Mouse (Mus musculus) heart, postnatal 36 days (tissue): ENCODE results near the gene Whrn. TPM values are rescaled to one million over a fixed set of nuclear protein-coding genes. Genes with fewer than 3 reads are reported as not detected.

ENCODE experiments used
- DNase-seq, 2 experiments: peaks; one replicate each; pipeline ENCODE4 v3.0.0; 2021 to 2022
- intact Hi-C: fragments of 180-260 bp; cut with DNase I; formaldehyde crosslinking; loops from one replicate; pipeline ENCODE4 v1.15.1; 2025
- total RNA-seq, 2 experiments: library from RNA; stranded (reverse); gene quantifications; 2 replicates each; pipeline ENCODE4 v1.2.3; 2021

Whrn gene
- total RNA-seq, 2 experiments from 2014 or later = 26.3 to 33.2 TPM

GRCm38 (mm10) chr4:63414951-63415350, 80.8 kb downstream of the Whrn start:
- intact Hi-C loops = loop anchor here (5.0 kb wide), 3 partner anchors 142 to 1077 kb away; partner anchors contain the start of gene Tmem268
- DNase-seq = no peak

GRCm38 (mm10) chr4:63411222-63411621, 84.6 kb downstream of the Whrn start:
- no peak for DNase-seq
- intact Hi-C loops = loop anchor here (5.0 kb wide), 1 partner anchor 146 kb away; the partner anchor contains the start of gene Tmem268

GRCm38 (mm10) chr4:63410583-63410934, 85.2 kb downstream of the Whrn start:
- intact Hi-C loops = loop anchor here (5.0 kb wide), 1 partner anchor 147 kb away; the partner anchor contains the start of gene Tmem268
- peak; percentile 91 for DNase-seq

GRCm38 (mm10) chr4:63409908-63410582, 85.7 kb downstream of the Whrn start:
- DNase-seq = peak in 1 of 2 experiments; percentile 67
- intact Hi-C loops = loop anchor here (5.0 kb wide), 1 partner anchor 147 kb away; the partner anchor contains the start of gene Tmem268

- intact Hi-C loops = no loop called here
- peak; percentile 55 to 57 for DNase-seq
Observed at GRCm38 (mm10) chr4:63409317-63409907, 86.4 kb downstream of the Whrn start.

- intact Hi-C loops = loop anchor here (1.0 kb wide), 1 partner anchor 39 kb away; no protein-coding TSS in a partner anchor
- DNase-seq = peak; percentile 71 to 73
Observed at GRCm38 (mm10) chr4:63408649-63409048, 87.1 kb downstream of the Whrn start.

- intact Hi-C loops = loop anchor here (1.0 kb wide), 1 partner anchor 39 kb away; no protein-coding TSS in a partner anchor
- DNase-seq = peak in 1 of 2 experiments; percentile 15
Observed at GRCm38 (mm10) chr4:63408247-63408646, 87.5 kb downstream of the Whrn start.

- intact Hi-C loops = no loop called here
- DNase-seq = no peak
Observed at GRCm38 (mm10) chr4:63405683-63406082, 90.1 kb downstream of the Whrn start.

GRCm38 (mm10) chr4:63405051-63405450, 90.7 kb downstream of the Whrn start:
- DNase-seq = peak in 1 of 2 experiments; percentile 11
- intact Hi-C loops = no loop called here

GRCm38 (mm10) chr4:63404205-63404604, 91.6 kb downstream of the Whrn start:
- intact Hi-C loops = no loop called here
- DNase-seq = peak in 1 of 2 experiments; percentile 20

GRCm38 (mm10) chr4:63403040-63403959, 92.5 kb downstream of the Whrn start, which contains the start of gene Akna:
Gene Akna, minus strand, starts transcription at chr4:63403354.
- DNase-seq = peak; percentile 92 to 93
- intact Hi-C loops = no loop called here

GRCm38 (mm10) chr4:63402558-63402957, 93.2 kb downstream of the Whrn start:
- no peak for DNase-seq
- intact Hi-C loops = no loop called here

- intact Hi-C loops = no loop called here
- DNase-seq = no peak
Observed at GRCm38 (mm10) chr4:63402056-63402455, 93.7 kb downstream of the Whrn start.

- intact Hi-C loops = no loop called here
- peak; percentile 22 to 39 for DNase-seq
Observed at GRCm38 (mm10) chr4:63401620-63402019, 94.2 kb downstream of the Whrn start.

GRCm38 (mm10) chr4:63400541-63401306, 95.1 kb downstream of the Whrn start:
- intact Hi-C loops = no loop called here
- no peak for DNase-seq

- intact Hi-C loops = no loop called here
- peak in 1 of 2 experiments; percentile 24 for DNase-seq
Observed at GRCm38 (mm10) chr4:63399691-63400270, 96.0 kb downstream of the Whrn start.

GRCm38 (mm10) chr4:63398854-63399609, 96.8 kb downstream of the Whrn start:
- peak; percentile 44 to 54 for DNase-seq
- intact Hi-C loops = no loop called here

- no peak for DNase-seq
Observed at GRCm38 (mm10) chr4:63397981-63398537, 97.7 kb downstream of the Whrn start.

More at GRCm38 (mm10) chr4:63397981-63398537, 97.7 kb downstream of the Whrn start:
- intact Hi-C loops = no loop called here
